ENCODE assay signal across 9 mouse cellular contexts in genomic region chr5:113306750-113307477, GRCm38 (mm10). TPM values are rescaled to one million over a fixed set of nuclear protein-coding genes. Genes with fewer than 3 reads are reported as not detected.
DNase-seq lines count a peak whose midpoint lies in the region; ATAC-seq and TF ChIP-seq lines count a peak whose summit lies in the region.
"Had no signal": no experiment of that assay in that cellular context is flagged by ENCODE, and none has a peak within 500 bp of the region (broad histone marks: within the 10 kb centered on the region; RNA-seq: fewer than 3 reads in every experiment).

No protein-coding gene starts in this region.

- H3K27ac ChIP-seq in kidney, embryonic 14.5 days (ENCODE audit: low read depth, low read length) = no peak overlapping the region
- peak overlapping the region; percentile 99 for H3K27ac ChIP-seq in olfactory bulb, adult 2 months (ENCODE audit: insufficient read depth, low read depth, low read length)

- no peak overlapping the region for H3K9ac ChIP-seq in kidney, embryonic 14.5 days (ENCODE audit: low read depth, low read length)

- peak; percentile 28 for DNase-seq in adrenal gland, postnatal 10 days
- peak; percentile 80 for DNase-seq in cerebellum, adult 9-10 months
- peak; percentile 68 for DNase-seq in left cerebral cortex, postnatal 4 days
- DNase-seq in testis, postnatal 10 days (ENCODE audit: low spot score) = no peak
- no peak for DNase-seq in ovary, postnatal 10 days (ENCODE audit: low spot score)

- H3K4me3 ChIP-seq in kidney, embryonic 14.5 days (ENCODE audit: low read length) = peak overlapping the region; percentile 15; the same call in 1 of the 2 replicates
- H3K4me3 ChIP-seq in olfactory bulb, adult 2 months (ENCODE audit: insufficient read depth, low read depth, low read length) = peak overlapping the region; percentile 51

- H3K27me3 ChIP-seq in kidney, embryonic 14.5 days (ENCODE audit: control insufficient read depth, insufficient read depth, low read length) = peaks cover 22% of the 10 kb centered on the region

- TF ChIP-seq CTCF in olfactory bulb, adult 2 months (IDR thresholded peaks at IDR 0.05; ENCODE audit: insufficient read depth, low read depth, low read length) = no peak

- no peaks in the 10 kb centered on the region for H3K36me3 ChIP-seq in kidney, embryonic 14.5 days (ENCODE audit: control insufficient read depth, insufficient read depth, low read length)

- peak overlapping the region; percentile 55 for H3K4me2 ChIP-seq in kidney, embryonic 14.5 days (replicated peaks; ENCODE audit: low read depth, low read length)

- peak; percentile 24; the same call in 1 of the 2 replicates for ATAC-seq in frontal cortex, adult (ENCODE audit: low TSS enrichment)
- peak; percentile 61 for ATAC-seq in kidney, embryonic 14.5 days (ENCODE audit: low FRiP score, low TSS enrichment)

- intact Hi-C loops in left cerebral cortex, postnatal 4 days (cut with DNase I) = no loop called here

- peaks cover 12% of the 10 kb centered on the region for H3K4me1 ChIP-seq in kidney, embryonic 14.5 days (ENCODE audit: control insufficient read depth, insufficient read depth, low read length)
- H3K4me1 ChIP-seq in olfactory bulb, adult 2 months (ENCODE audit: control insufficient read depth, insufficient read depth, low read length) = peaks cover 46% of the 10 kb centered on the region

- WGBS in kidney, embryonic 14.5 days = under 1% methylated on average over 25 of the region's 25 CpGs
- WGBS in olfactory bulb, adult 2 months = 2% methylated on average over 25 of the region's 25 CpGs

- peak; percentile 19; the same call in 1 of the 2 replicates for TF ChIP-seq POLR2A in olfactory bulb, adult 2 months (IDR thresholded peaks at IDR 0.05; ENCODE audit: insufficient read depth, low read depth, low read length)

- no peaks in the 10 kb centered on the region for H3K9me3 ChIP-seq in kidney, embryonic 14.5 days (ENCODE audit: control insufficient read depth, low read length)

RNA-seq across cellular contexts. Expression of gene Sgsm1, which starts 3.7 kb away (rescaled TPM):
- 10 to 100 TPM in 1 of 2 experiments, 1 to 10 TPM in 1; 9.0 to 10.5 TPM for total RNA-seq in adrenal gland, postnatal 10 days (2021)
- polyA plus RNA-seq in kidney, embryonic 14.5 days (2014; fragmentation: Nextera tagmentation; extraction: Ambion mirVana) = 3.9 and 5.0 TPM in 2 replicates
- total RNA-seq in left cerebral cortex, postnatal 4 days (2021) = 10 to 100 TPM; 67.4 to 74.9 TPM
- polyA plus RNA-seq in olfactory bulb, adult 2 months (2012; ENCODE audit: insufficient read depth, insufficient read length, low replicate concordance, missing spikeins) = not detected in 2 replicates
- total RNA-seq: neutrophil, adult 5-6 weeks had no signal

RNA-seq across cellular contexts. Expression of gene Aym1, which starts 50.2 kb away (rescaled TPM):
- not detected for total RNA-seq in adrenal gland, postnatal 10 days (2021)
- not detected in 2 replicates for polyA plus RNA-seq in kidney, embryonic 14.5 days (2014; fragmentation: Nextera tagmentation; extraction: Ambion mirVana)
- total RNA-seq in left cerebral cortex, postnatal 4 days (2021) = not detected
- not detected in 2 replicates for polyA plus RNA-seq in olfactory bulb, adult 2 months (2012; ENCODE audit: insufficient read depth, insufficient read length, low replicate concordance, missing spikeins)
- total RNA-seq: neutrophil, adult 5-6 weeks had no signal

Comparison
In these comparisons a context has a peak if more than half of its experiments do, and no peak if none do; other contexts are left out.
1. DNase-seq: peak in adrenal gland, postnatal 10 days (single experiment), cerebellum, adult 9-10 months (single experiment) and left cerebral cortex, postnatal 4 days (single experiment); none in testis, postnatal 10 days (single experiment) and ovary, postnatal 10 days (single experiment).
2. RNA of gene Sgsm1, which starts 3.7 kb away (total RNA-seq): 67.4 to 74.9 TPM in left cerebral cortex, postnatal 4 days; 9.0 to 10.5 TPM in adrenal gland, postnatal 10 days; every median in the first group is over 4 times any median in the second.